Mouse (Mus musculus): ENCODE results near the gene Usp37. TPM values are rescaled to one million over a fixed set of nuclear protein-coding genes. Genes with fewer than 3 reads are reported as not detected.

Usp37 gene
- total RNA-seq, 4 experiments from 2014 or later: 6.6 to 9.1 (median 8.3) TPM

Small RNAs within 50 kb of the gene (microRNA-seq; reads per million reads assigned to microRNA genes)
- gene Gm25035 (not detected), gene Mir26b (32,416 reads per million, percentile 97 among the genes with 10 or more reads in this experiment)

Other genes with a start within 250 kb of the Usp37 start
- 10 to 100 TPM; 40.4 to 45.1 (median 44.2) TPM for gene Tmbim1, start 238.7 kb downstream of the Usp37 start, total RNA-seq (2022)
- gene Catip, start 182.2 kb downstream of the Usp37 start, total RNA-seq (2022): under 1 TPM; 0.17 to 0.37 (median 0.25) TPM
- gene Slc11a1, start 169.1 kb downstream of the Usp37 start, total RNA-seq (2022): 1 to 10 TPM; 3.9 to 6.6 (median 5.1) TPM
- gene Ctdsp1, start 152.8 kb downstream of the Usp37 start, total RNA-seq (2022): 100 to 1,000 TPM; 115 to 130 (median 121) TPM
- 1 to 10 TPM in 3 of 4 experiments, under 1 TPM in 1; 0.98 to 2.0 (median 1.7) TPM for gene Vil1, start 134.9 kb downstream of the Usp37 start, total RNA-seq (2022)
- 10 to 100 TPM in 3 of 4 experiments, 1 to 10 TPM in 1; 9.4 to 12.8 (median 11.6) TPM for gene Cnot9, start 38.2 kb downstream of the Usp37 start, total RNA-seq (2022)
- under 1 TPM in 2 of 4 experiments, not detected in 2; 0.12 to 0.16 TPM for gene Plcd4, start 1.4 kb downstream of the Usp37 start, total RNA-seq (2022)
- gene Zfp142, start 44.0 kb upstream of the Usp37 start, total RNA-seq (2022): 10 to 100 TPM; 10.4 to 12.0 (median 10.9) TPM
- gene Bcs1l, start 44.0 kb upstream of the Usp37 start, total RNA-seq (2022): 10 to 100 TPM; 33.9 to 38.8 (median 35.4) TPM
- gene Rnf25, start 57.1 kb upstream of the Usp37 start, total RNA-seq (2022): 10 to 100 TPM; 17.5 to 21.4 (median 19.2) TPM
- 1 to 10 TPM in 1 of 4 experiments, under 1 TPM in 3; 0.63 to 1.9 (median 0.81) TPM for gene Stk36, start 57.2 kb upstream of the Usp37 start, total RNA-seq (2022)
- gene Ttll4, start 117.5 kb upstream of the Usp37 start, total RNA-seq (2022): 10 to 100 TPM in 1 of 4 experiments, 1 to 10 TPM in 3; 8.1 to 10.5 (median 9.3) TPM
- gene Cyp27a1, start 169.3 kb upstream of the Usp37 start, total RNA-seq (2022): 10 to 100 TPM; 11.3 to 20.8 (median 16.6) TPM
- gene Prkag3, start 204.9 kb upstream of the Usp37 start, total RNA-seq (2022): 1 to 10 TPM; 1.6 to 4.1 (median 2.2) TPM
- gene Wnt6, start 227.6 kb upstream of the Usp37 start, total RNA-seq (2022): under 1 TPM; 0.16 to 0.69 (median 0.26) TPM
- not detected for gene Wnt10a, start 247.2 kb upstream of the Usp37 start, total RNA-seq (2022)

Measured in heart, adult 8-10 months (tissue).